ENCODE assay signal across 8 mouse cellular contexts in the genomic region with DNA sequence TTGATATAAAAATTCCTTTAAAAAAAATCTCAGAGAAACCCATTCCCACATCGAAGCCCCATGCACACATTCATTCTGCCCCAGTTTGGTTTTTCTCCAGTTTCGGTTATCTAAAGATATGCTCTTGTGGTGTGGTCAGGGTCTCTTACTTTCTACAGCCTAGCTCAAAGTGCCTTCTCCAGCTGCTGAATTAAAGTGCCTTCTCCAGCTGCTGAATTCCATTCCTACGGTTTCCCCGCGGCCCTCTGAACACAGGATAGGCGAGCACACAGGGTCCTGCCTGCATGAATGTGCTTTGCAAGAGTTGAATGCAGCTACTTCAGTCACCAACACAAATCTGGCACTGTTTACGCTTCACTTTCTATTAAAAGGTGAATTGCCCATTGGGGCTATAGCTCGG. TPM values are rescaled to one million over a fixed set of nuclear protein-coding genes. Genes with fewer than 3 reads are reported as not detected.
DNase-seq lines count a peak whose midpoint lies in the region; ATAC-seq and TF ChIP-seq lines count a peak whose summit lies in the region.

No protein-coding gene starts in this region.

- no peak for DNase-seq in kidney, postnatal 36 days
- DNase-seq in forebrain, embryonic 11.5 days (ENCODE audit: low spot score): no peak
- DNase-seq in layer of hippocampus, adult 8-10 months (ENCODE audit: low spot score in 2 of 2): no peak
- no peak for DNase-seq in right cerebral cortex, postnatal 36 days (ENCODE audit: low spot score in 2 of 2)
- DNase-seq in testis, postnatal 10 days (ENCODE audit: low spot score): no peak

- TF ChIP-seq POLR2A in myocyte (IDR thresholded peaks at IDR 0.05; ENCODE audit: insufficient read length, low read depth): no peak

- no peak overlapping the region for H3K9ac ChIP-seq in kidney, embryonic 14.5 days (ENCODE audit: low read depth, low read length)
- no peak overlapping the region for H3K9ac ChIP-seq in forebrain, embryonic 11.5 days (ENCODE audit: low read length)
- no peak overlapping the region for H3K9ac ChIP-seq in intestine, postnatal 0 days (ENCODE audit: low read depth, low read length)

- H3K4me1 ChIP-seq in kidney, embryonic 14.5 days (ENCODE audit: control insufficient read depth, insufficient read depth, low read length): peaks cover 16% of the 10 kb centered on the region; the same call in 1 of the 2 replicates
- peaks cover 7% of the 10 kb centered on the region; the same call in 1 of the 2 replicates for H3K4me1 ChIP-seq in forebrain, embryonic 11.5 days (replicated peaks; ENCODE audit: control insufficient read depth, insufficient read depth, low read length)
- no peaks in the 10 kb centered on the region for H3K4me1 ChIP-seq in intestine, postnatal 0 days (replicated peaks; ENCODE audit: control insufficient read depth, insufficient read depth, low read length)

- 0 out of 2 replicates have a peak overlapping the region, but pooled peaks have one; percentile 92 for H3K27ac ChIP-seq in kidney, embryonic 14.5 days (ENCODE audit: low read depth, low read length)
- H3K27ac ChIP-seq in forebrain, embryonic 11.5 days (ENCODE audit: low read depth, low read length): no peak overlapping the region
- no peak overlapping the region for H3K27ac ChIP-seq in intestine, postnatal 0 days (ENCODE audit: low read depth, low read length)

- no peaks in the 10 kb centered on the region for H3K79me2 ChIP-seq in myocyte (ENCODE audit: control insufficient read depth, insufficient read depth)

- H3ac ChIP-seq in myocyte (ENCODE audit: control insufficient read depth, insufficient read length): no peak overlapping the region

- no peaks in the 10 kb centered on the region for H3K9me3 ChIP-seq in kidney, embryonic 14.5 days (ENCODE audit: control insufficient read depth, low read length)
- no peaks in the 10 kb centered on the region for H3K9me3 ChIP-seq in forebrain, embryonic 11.5 days (ENCODE audit: control insufficient read depth, low read length)
- H3K9me3 ChIP-seq in intestine, postnatal 0 days (ENCODE audit: control insufficient read depth): no peaks in the 10 kb centered on the region

- WGBS in kidney, embryonic 14.5 days: 35% methylated on average over 8 of the region's 8 CpGs
- WGBS in forebrain, embryonic 11.5 days: 38% methylated on average over 8 of the region's 8 CpGs
- 55% methylated on average over 8 of the region's 8 CpGs for WGBS in intestine, postnatal 0 days

- no peak for ATAC-seq in kidney, embryonic 14.5 days (ENCODE audit: low FRiP score, low TSS enrichment)
- ATAC-seq in forebrain, embryonic 11.5 days (replicated peaks; ENCODE audit: low FRiP score): no peak
- ATAC-seq in intestine, postnatal 0 days: no peak

- no peaks in the 10 kb centered on the region for H3K36me3 ChIP-seq in kidney, embryonic 14.5 days (ENCODE audit: control insufficient read depth, insufficient read depth, low read length)
- H3K36me3 ChIP-seq in forebrain, embryonic 11.5 days (ENCODE audit: control insufficient read depth, insufficient read depth, low read length): no peaks in the 10 kb centered on the region
- H3K36me3 ChIP-seq in intestine, postnatal 0 days (ENCODE audit: control insufficient read depth, insufficient read depth): no peaks in the 10 kb centered on the region
- H3K36me3 ChIP-seq in myocyte (ENCODE audit: control insufficient read depth, insufficient read depth): no peaks in the 10 kb centered on the region

- TF ChIP-seq CTCF in intestine, postnatal 0 days (IDR thresholded peaks at IDR 0.05; ENCODE audit: low read depth): no peak

- H3K4me3 ChIP-seq in kidney, embryonic 14.5 days (ENCODE audit: low read length): peak overlapping the region; percentile 64
- peak overlapping the region; percentile 66 for H3K4me3 ChIP-seq in forebrain, embryonic 11.5 days (ENCODE audit: low read depth, low read length)
- H3K4me3 ChIP-seq in intestine, postnatal 0 days (ENCODE audit: low read depth, low read length): no peak overlapping the region; the same call in 1 of the 2 replicates
- peak overlapping the region; percentile 22 for H3K4me3 ChIP-seq in myocyte

- peak overlapping the region; percentile 97 for H3K4me2 ChIP-seq in kidney, embryonic 14.5 days (replicated peaks; ENCODE audit: low read depth, low read length)
- peak overlapping the region; percentile 98 for H3K4me2 ChIP-seq in forebrain, embryonic 11.5 days (ENCODE audit: low read depth, low read length, severe bottlenecking)
- peak overlapping the region; percentile 98 for H3K4me2 ChIP-seq in intestine, postnatal 0 days (replicated peaks; ENCODE audit: low read depth)
- H3K4me2 ChIP-seq in myocyte (ENCODE audit: low read depth): no peak overlapping the region

- no peaks in the 10 kb centered on the region for H3K27me3 ChIP-seq in kidney, embryonic 14.5 days (ENCODE audit: control insufficient read depth, insufficient read depth, low read length)
- H3K27me3 ChIP-seq in forebrain, embryonic 11.5 days (ENCODE audit: control insufficient read depth, insufficient read depth, low read length): peaks cover 20% of the 10 kb centered on the region
- H3K27me3 ChIP-seq in intestine, postnatal 0 days (replicated peaks; ENCODE audit: control insufficient read depth, insufficient read depth, low read length): peaks cover 3% of the 10 kb centered on the region; the same call in 1 of the 2 replicates
- peaks cover 16% of the 10 kb centered on the region for H3K27me3 ChIP-seq in myocyte (ENCODE audit: control insufficient read depth, insufficient read depth, insufficient read length)

TF ChIP-seq in myocyte, 11 proteins besides CTCF, POLR2A, EP300 and RAD21:
- TF ChIP-seq MAX (IDR thresholded peaks at IDR 0.05; ENCODE audit: low read depth) (no peak), CEBPB (IDR thresholded peaks at IDR 0.05; ENCODE audit: insufficient read depth, poor library complexity, severe bottlenecking) (no peak), MYOG (IDR thresholded peaks at IDR 0.05; ENCODE audit: control insufficient read depth in 1 of 3, insufficient read depth in 1 of 3, insufficient read length in 2 of 3, low read depth in 2 of 3) (no peak), TCF12 (IDR thresholded peaks at IDR 0.05; ENCODE audit: insufficient read depth, poor library complexity, severe bottlenecking) (no peak)

RNA-seq across cellular contexts. Expression of a gene that starts 0.6 kb away (rescaled TPM):
- 7.5 and 18.0 TPM in 2 replicates for polyA plus RNA-seq in kidney, embryonic 14.5 days (2014; fragmentation: Nextera tagmentation; extraction: Ambion mirVana)
- 6.9 and 7.6 TPM in 2 replicates for polyA plus RNA-seq in forebrain, embryonic 11.5 days (2014; fragmentation: Nextera tagmentation; extraction: Ambion mirVana)
- polyA plus RNA-seq in intestine, postnatal 0 days (2015; fragmentation: Nextera tagmentation; extraction: Ambion mirVana): 7.0 and 7.5 TPM in 2 replicates
- 0.71 TPM for polyA plus RNA-seq in myocyte (2012; fragmentation: generic; extraction: Trizol)
- 10 to 100 TPM; 19.3 to 24.8 (median 21.5) TPM for total RNA-seq in layer of hippocampus, adult 8-10 months (2022)

RNA-seq across cellular contexts. Expression of a gene that starts 41.0 kb away (rescaled TPM):
- polyA plus RNA-seq in kidney, embryonic 14.5 days (2014; fragmentation: Nextera tagmentation; extraction: Ambion mirVana): 1.4 and 1.9 TPM in 2 replicates
- polyA plus RNA-seq in forebrain, embryonic 11.5 days (2014; fragmentation: Nextera tagmentation; extraction: Ambion mirVana): 1.1 and 1.2 TPM in 2 replicates
- polyA plus RNA-seq in intestine, postnatal 0 days (2015; fragmentation: Nextera tagmentation; extraction: Ambion mirVana): 0.78 and 1.2 TPM in 2 replicates
- 0.95 TPM for polyA plus RNA-seq in myocyte (2012; fragmentation: generic; extraction: Trizol)
- 10 to 100 TPM; 13.5 to 20.4 (median 15.7) TPM for total RNA-seq in layer of hippocampus, adult 8-10 months (2022)
